Mouse (Mus musculus) MEL (cell line): ENCODE data around the gene Sdhc.

ENCODE experiments used
- CTCF ChIP-seq, 3 experiments: IDR thresholded peaks in 2 of 3; conservative IDR thresholded peaks in 1 of 3; 2 replicates each; pipeline ENCODE4 v1.5.1; 2011 to 2012; ENCODE audit warnings: low read length in 3 of 3, low read depth in 2 of 3, mild to moderate bottlenecking in 2 of 3, improper control_type of control experiment in 1 of 3, inconsistent platforms in 1 of 3, mixed read lengths in 1 of 3, moderate library complexity in 1 of 3; ENCODE audit not compliant: control insufficient read depth in 1 of 3, insufficient read depth in 1 of 3, poor library complexity in 1 of 3, severe bottlenecking in 1 of 3
- MAX ChIP-seq: IDR thresholded peaks from 2 replicates; pipeline ENCODE4 v1.6.1; 2011; ENCODE audit warnings: low read length, improper control_type of control experiment
- NELFE ChIP-seq: IDR thresholded peaks from 2 replicates; pipeline ENCODE4 v1.6.1; 2011; ENCODE audit warnings: low read depth, low read length, improper control_type of control experiment
- POLR2A ChIP-seq, 2 experiments: IDR thresholded peaks; 2 replicates each; pipeline ENCODE4 v1.6.1; 2011 to 2012; ENCODE audit warnings: low read length in 2 of 2, mild to moderate bottlenecking in 2 of 2, control low read depth in 1 of 2, improper control_type of control experiment in 1 of 2, low read depth in 1 of 2, moderate library complexity in 1 of 2; ENCODE audit not compliant: control insufficient read depth in 1 of 2, insufficient read depth in 1 of 2, poor library complexity in 1 of 2

DNA sequence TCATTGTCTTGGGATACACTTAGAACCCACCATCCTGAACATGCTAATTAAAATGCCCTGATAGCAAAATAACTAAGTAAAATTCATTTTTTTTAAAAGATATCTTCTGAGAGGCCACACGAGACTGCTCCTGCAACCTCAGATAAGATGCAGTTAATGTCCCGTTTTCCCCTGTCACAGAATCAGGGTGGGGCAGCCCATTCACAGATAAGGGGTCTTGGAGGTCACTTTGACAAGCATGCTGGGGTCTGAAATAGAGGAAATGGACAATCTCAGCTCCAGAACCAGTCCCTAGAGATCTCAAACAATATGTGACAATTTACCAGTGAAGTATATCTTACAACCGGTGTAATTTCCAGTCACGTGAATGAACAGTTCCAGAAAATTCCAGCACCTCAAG lies 34.1 kb downstream of the Sdhc start:
- TF ChIP-seq CTCF (IDR thresholded peaks at IDR 0.05 in 2 of 3, conservative IDR thresholded peaks at IDR 0.05 in 1 of 3; ENCODE audit: control insufficient read depth in 1 of 3, insufficient read depth in 1 of 3, low read depth in 2 of 3, low read length in 3 of 3, poor library complexity in 1 of 3, severe bottlenecking in 1 of 3): no peak
- no peak for TF ChIP-seq POLR2A (IDR thresholded peaks at IDR 0.05; ENCODE audit: control insufficient read depth in 1 of 2, insufficient read depth in 1 of 2, low read depth in 1 of 2, low read length in 2 of 2, poor library complexity in 1 of 2)
- TF ChIP-seq NELFE: no peak
- no peak for TF ChIP-seq MAX
